Comparison of ENCODE assay signal across 27 mouse cellular contexts in the genomic region with DNA sequence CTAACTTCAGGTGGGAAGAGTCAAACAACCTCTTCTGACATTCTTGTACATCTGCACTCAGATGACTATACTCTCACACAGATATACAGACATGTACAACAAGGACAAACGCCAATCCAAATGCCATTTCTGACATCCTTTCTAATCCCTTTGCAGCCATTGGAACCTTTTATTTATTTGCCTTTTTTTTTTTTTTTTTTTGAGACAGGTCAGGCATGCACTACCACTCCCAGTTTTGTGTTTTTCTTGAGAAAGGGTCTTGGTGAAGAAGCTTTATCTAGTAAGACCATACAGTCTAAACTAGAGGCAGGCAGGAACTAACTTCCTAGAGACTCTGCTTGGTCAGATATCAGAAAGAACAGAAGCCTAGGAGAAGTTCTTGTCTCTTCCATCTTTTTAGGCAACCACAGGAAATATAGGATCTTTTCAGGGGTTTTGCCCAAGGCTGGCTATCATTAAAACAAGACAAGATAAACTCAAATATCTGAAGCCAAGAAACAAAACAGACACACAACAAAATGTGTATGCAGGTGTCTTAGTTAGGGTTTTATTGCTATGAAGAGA. TPM values are rescaled to one million over a fixed set of nuclear protein-coding genes. Genes with fewer than 3 reads are reported as not detected.
A peak's percentile ranks its signal among the peaks of the same experiment; 100 is the strongest.
DNase-seq lines count a peak whose midpoint lies in the region; ATAC-seq and TF ChIP-seq lines count a peak whose summit lies in the region.
"Had no signal": no experiment of that assay in that cellular context is flagged by ENCODE, and none has a peak within 500 bp of the region (broad histone marks: within the 10 kb centered on the region; RNA-seq: fewer than 3 reads in every experiment).

No protein-coding gene starts in this region.

- ATAC-seq in liver, embryonic 11.5 days (replicated peaks; ENCODE audit: low FRiP score): peak; percentile 79
- ATAC-seq in liver, embryonic 14.5 days (ENCODE audit: insufficient read depth): peak; percentile 61; the same call in 1 of the 2 replicates
- ATAC-seq: activated CD4-positive, CD25-positive, alpha-beta regulatory T cell, adult 4 months; CD4-positive, CD25-positive, alpha-beta regulatory T cell, adult 4 months; forebrain, embryonic 14.5 days; forebrain, postnatal 0 days; hindbrain, postnatal 0 days; inflammation-experienced regulatory T-cells, adult 6 months; intestine, embryonic 16.5 days had no signal

- H3K4me1 ChIP-seq in liver, embryonic 11.5 days (replicated peaks; ENCODE audit: control insufficient read depth, insufficient read depth, low read length): peaks cover 19% of the 10 kb centered on the region
- H3K4me1 ChIP-seq in liver, embryonic 14.5 days (replicated peaks; ENCODE audit: control insufficient read depth in 2 of 2, insufficient read depth in 2 of 2, low read length in 1 of 2): peaks cover 6 to 8% of the 10 kb centered on the region in 2 experiments; a peak in 2 of 4 replicates

- H3K9ac ChIP-seq in liver, embryonic 11.5 days (ENCODE audit: low read depth, low read length): no peak overlapping the region
- 0 out of 2 replicates have a peak overlapping the region, but pooled peaks have one; percentile 9 for H3K9ac ChIP-seq in liver, embryonic 14.5 days (replicated peaks)
- H3K9ac ChIP-seq: embryonic facial prominence, embryonic 12.5 days; embryonic facial prominence, embryonic 15.5 days; forebrain, postnatal 0 days; hindbrain, embryonic 12.5 days had no signal

- H3K4me2 ChIP-seq in liver, embryonic 11.5 days: peak overlapping the region; percentile 45
- no peak overlapping the region for H3K4me2 ChIP-seq in liver, embryonic 14.5 days (ENCODE audit: low read depth)
- H3K4me2 ChIP-seq: embryonic facial prominence, embryonic 12.5 days; embryonic facial prominence, embryonic 15.5 days; heart, embryonic 11.5 days; hindbrain, embryonic 12.5 days had no signal

- no peak overlapping the region for H3K4me3 ChIP-seq in liver, embryonic 11.5 days (ENCODE audit: low read depth, low read length)
- H3K4me3 ChIP-seq in liver, embryonic 14.5 days (ENCODE audit: insufficient read depth in 1 of 2, low read depth in 2 of 2, low read length in 2 of 2): no peak overlapping the region
- H3K4me3 ChIP-seq: embryonic facial prominence, embryonic 12.5 days; embryonic facial prominence, embryonic 15.5 days; hindbrain, embryonic 12.5 days had no signal

- DNase-seq in liver, embryonic 11.5 days (ENCODE audit: low spot score): no peak
- DNase-seq in liver: no peak
- DNase-seq in 416B (ENCODE audit: low read depth): peak; percentile 43
- peak; percentile 83 for DNase-seq in MEL-GATA-1-ER (ENCODE audit: extremely low read depth, low read depth)
- no peak for DNase-seq in liver, embryonic 14.5 days (ENCODE audit: low read depth in 3 of 3, low spot score in 3 of 3)
- no peak for DNase-seq in gastrocnemius, adult 8-10 months (ENCODE audit: low spot score in 2 of 2)
- no peak for DNase-seq in B cell, adult 2 months
- no peak for DNase-seq in embryo, embryonic 11 days
- DNase-seq: adrenal gland, adult 8-10 months; adrenal gland, postnatal 25 days; cerebellum, adult 11-12 months; cerebellum, adult 8-10 months; cerebellum, postnatal 10 days; cerebellum, postnatal 36 days; forebrain, postnatal 0 days; gastrocnemius, postnatal 14 days; heart, adult 11 months had no signal

- H3K36me3 ChIP-seq in liver, embryonic 11.5 days (ENCODE audit: control insufficient read depth, insufficient read depth, low read length): peaks cover 15% of the 10 kb centered on the region; the same call in 1 of the 2 replicates
- peaks cover 15% of the 10 kb centered on the region for H3K36me3 ChIP-seq in liver, embryonic 14.5 days (replicated peaks; ENCODE audit: control insufficient read depth, insufficient read depth, low read depth)

- WGBS in liver, embryonic 11.5 days: 73% methylated on average over 1 of the region's 1 CpGs
- WGBS in liver, embryonic 14.5 days (ENCODE audit: insufficient replicate concordance): 54% methylated on average over 1 of the region's 1 CpGs

- no peaks in the 10 kb centered on the region for H3K27me3 ChIP-seq in liver, embryonic 11.5 days (replicated peaks; ENCODE audit: control insufficient read depth, insufficient read depth, low read length)
- H3K27me3 ChIP-seq in liver, embryonic 14.5 days (ENCODE audit: control insufficient read depth, insufficient read depth, low read length): no peaks in the 10 kb centered on the region
- H3K27me3 ChIP-seq: embryonic facial prominence, embryonic 12.5 days; embryonic facial prominence, embryonic 15.5 days; hindbrain, embryonic 12.5 days had no signal

- H3K27ac ChIP-seq in liver, embryonic 11.5 days (ENCODE audit: low read depth, low read length): peak overlapping the region; percentile 35; the same call in 1 of the 2 replicates
- no peak overlapping the region for H3K27ac ChIP-seq in liver, embryonic 14.5 days
- H3K27ac ChIP-seq: embryonic facial prominence, embryonic 12.5 days; embryonic facial prominence, embryonic 15.5 days; hindbrain, embryonic 12.5 days; hindbrain, postnatal 0 days had no signal

- no peaks in the 10 kb centered on the region for H3K9me3 ChIP-seq in liver, embryonic 11.5 days (ENCODE audit: control insufficient read depth, low read length)
- H3K9me3 ChIP-seq in liver, embryonic 14.5 days (ENCODE audit: control insufficient read depth, low read length): no peaks in the 10 kb centered on the region
- H3K9me3 ChIP-seq: embryonic facial prominence, embryonic 12.5 days; embryonic facial prominence, embryonic 15.5 days; hindbrain, embryonic 12.5 days had no signal

- TF ChIP-seq EP300 in liver, embryonic 14.5 days (IDR thresholded peaks at IDR 0.05; ENCODE audit: low read depth): no peak

- TF ChIP-seq CTCF in liver, embryonic 14.5 days (IDR thresholded peaks at IDR 0.05; ENCODE audit: low read depth): no peak

RNA-seq across cellular contexts. Expression of gene Klhl11, which starts 7.2 kb away (rescaled TPM):
- 6.3 and 6.7 TPM in 2 replicates for polyA plus RNA-seq in liver, embryonic 11.5 days (2014; fragmentation: Nextera tagmentation; extraction: Ambion mirVana)
- polyA plus RNA-seq in liver, embryonic 14.5 days (2012; rRNA removed): 0.90 and 1.2 TPM in 2 replicates
- polyA plus RNA-seq in liver, embryonic 14.5 days (2014; fragmentation: Nextera tagmentation; extraction: Ambion mirVana): 1.8 and 2.2 TPM in 2 replicates
- total RNA-seq in gastrocnemius, adult 8-10 months (2022): 1 to 10 TPM; 2.6 to 4.1 (median 3.0) TPM

RNA-seq across cellular contexts. Expression of gene Klhl10, which starts 23.6 kb away (rescaled TPM):
- polyA plus RNA-seq in liver, embryonic 11.5 days (2014; fragmentation: Nextera tagmentation; extraction: Ambion mirVana): 0.31 and 0.36 TPM in 2 replicates
- polyA plus RNA-seq in liver, embryonic 14.5 days (2012; rRNA removed): 0.08 and 0.16 TPM in 2 replicates
- 0.11 and 0.15 TPM in 2 replicates for polyA plus RNA-seq in liver, embryonic 14.5 days (2014; fragmentation: Nextera tagmentation; extraction: Ambion mirVana)
- total RNA-seq in gastrocnemius, adult 8-10 months (2022): under 1 TPM; 0.13 to 0.39 (median 0.33) TPM
- polyA plus RNA-seq: activated CD4-positive, CD25-positive, alpha-beta regulatory T cell, adult 4 months had no signal

RNA-seq across cellular contexts. Expression of gene Nt5c3b, which starts 23.7 kb away (rescaled TPM):
- polyA plus RNA-seq in liver, embryonic 11.5 days (2014; fragmentation: Nextera tagmentation; extraction: Ambion mirVana): 70.4 and 74.0 TPM in 2 replicates
- polyA plus RNA-seq in liver, embryonic 14.5 days (2012; rRNA removed): 10.2 and 13.0 TPM in 2 replicates
- polyA plus RNA-seq in liver, embryonic 14.5 days (2014; fragmentation: Nextera tagmentation; extraction: Ambion mirVana): 15.5 and 16.3 TPM in 2 replicates
- total RNA-seq in gastrocnemius, adult 8-10 months (2022): 1 to 10 TPM; 6.2 to 8.4 (median 7.7) TPM

RNA-seq across cellular contexts. Expression of gene Fkbp10, which starts 49.8 kb away (rescaled TPM):
- polyA plus RNA-seq in liver, embryonic 11.5 days (2014; fragmentation: Nextera tagmentation; extraction: Ambion mirVana): 39.9 and 43.2 TPM in 2 replicates
- polyA plus RNA-seq in liver, embryonic 14.5 days (2012; rRNA removed): 4.4 and 5.3 TPM in 2 replicates
- 5.0 and 6.3 TPM in 2 replicates for polyA plus RNA-seq in liver, embryonic 14.5 days (2014; fragmentation: Nextera tagmentation; extraction: Ambion mirVana)
- 1 to 10 TPM; 1.1 to 3.3 (median 2.9) TPM for total RNA-seq in gastrocnemius, adult 8-10 months (2022)
- polyA plus RNA-seq: activated CD4-positive, CD25-positive, alpha-beta regulatory T cell, adult 4 months; CD4-positive, CD25-positive, alpha-beta regulatory T cell, adult 4 months had no signal

RNA-seq across cellular contexts. Expression of gene P3h4, which starts 50.7 kb away (rescaled TPM):
- polyA plus RNA-seq in liver, embryonic 11.5 days (2014; fragmentation: Nextera tagmentation; extraction: Ambion mirVana): 24.5 and 25.8 TPM in 2 replicates
- polyA plus RNA-seq in liver, embryonic 14.5 days (2012; rRNA removed): 2.5 and 2.8 TPM in 2 replicates
- polyA plus RNA-seq in liver, embryonic 14.5 days (2014; fragmentation: Nextera tagmentation; extraction: Ambion mirVana): 2.8 and 3.9 TPM in 2 replicates
- total RNA-seq in gastrocnemius, adult 8-10 months (2022): 1 to 10 TPM; 1.5 to 3.5 (median 2.3) TPM
- polyA plus RNA-seq: activated CD4-positive, CD25-positive, alpha-beta regulatory T cell, adult 4 months; CD4-positive, CD25-positive, alpha-beta regulatory T cell, adult 4 months had no signal

Comparison
In these comparisons a context has a peak if more than half of its experiments do, and no peak if none do; other contexts are left out.
1. DNase-seq: peak in 416B (single experiment) and MEL-GATA-1-ER (single experiment); none in liver, embryonic 11.5 days (single experiment), liver (single experiment), liver, embryonic 14.5 days (0 of 3), gastrocnemius, adult 8-10 months (0 of 2), B cell, adult 2 months (0 of 2) and embryo, embryonic 11 days (single experiment).